Mouse (Mus musculus) cerebellum, postnatal 10 days (tissue): ENCODE measurements around the gene Ms4a12.
"Not testable (repeated sequence)": the region's sequence is repeated elsewhere in the genome, so short reads cannot be mapped to it uniquely, and the experiment has no call there.

ENCODE experiments used
- DNase-seq, 2 experiments: peaks; one replicate each; pipeline ENCODE4 v3.0.0; 2021; ENCODE audit warnings: mixed read lengths in 2 of 2

Ms4a12 gene

GRCm38 (mm10) chr19:11232348-11232747 lies at the start of gene Ms4a12:
Gene Ms4a12, minus strand, starts transcription at chr19:11232448.
- DNase-seq = no peak

GRCm38 (mm10) chr19:11280223-11280622 lies 48.0 kb upstream of the Ms4a12 start:
- no peak for DNase-seq

GRCm38 (mm10) chr19:11276431-11276830 lies 44.2 kb upstream of the Ms4a12 start:
- DNase-seq = no peak

- DNase-seq = no peak
These were observed 34.7 kb upstream of the Ms4a12 start for GRCm38 (mm10) chr19:11266956-11267355.

GRCm38 (mm10) chr19:11266052-11266845 lies 34.0 kb upstream of the Ms4a12 start, which contains the start of gene Ms4a1:
Gene Ms4a1, minus strand, starts transcription at chr19:11266241.
- DNase-seq = no peak

GRCm38 (mm10) chr19:11264602-11265185 lies 32.4 kb upstream of the Ms4a12 start:
- DNase-seq = no peak

DNA sequence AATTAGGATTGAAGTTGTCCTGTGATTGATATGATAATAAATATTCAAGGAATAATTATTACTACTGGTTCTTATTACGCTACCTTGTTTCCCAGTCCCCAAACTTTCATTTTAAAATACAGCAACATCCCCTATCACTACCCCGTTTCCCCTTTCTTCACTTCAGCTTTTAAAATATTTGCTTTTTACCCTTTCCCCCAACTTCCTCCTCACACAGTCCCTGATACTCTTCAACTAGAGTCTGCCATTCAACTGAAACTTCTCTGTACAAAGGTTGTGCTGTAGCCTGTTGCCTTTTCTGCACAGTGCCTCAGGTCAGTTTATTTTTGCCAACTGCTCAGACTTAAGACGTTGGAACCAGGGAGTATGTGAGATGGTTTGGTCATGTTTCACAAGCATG lies 31.3 kb upstream of the Ms4a12 start:
- no peak for DNase-seq

DNA sequence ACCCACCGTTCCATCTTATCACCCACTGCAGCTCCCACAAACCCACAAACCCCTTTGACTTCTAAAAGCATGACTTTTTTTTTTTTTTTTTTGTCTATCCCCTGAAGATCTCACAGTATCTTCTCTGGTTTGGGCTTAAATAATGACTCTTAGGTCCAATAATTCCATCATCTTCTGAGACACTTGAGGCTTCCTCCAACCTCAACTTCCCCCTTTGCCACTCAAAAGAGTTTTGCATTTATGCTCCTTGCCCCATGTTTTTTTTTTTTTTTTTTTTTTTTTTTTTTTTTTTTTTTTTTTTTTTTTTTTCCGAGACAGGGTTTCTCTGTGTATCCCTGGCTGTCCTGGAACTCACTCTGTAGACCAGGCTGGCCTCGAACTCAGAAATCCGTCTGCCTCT lies 30.7 kb upstream of the Ms4a12 start:
- DNase-seq = not testable (repeated sequence)

- DNase-seq = no peak
These were observed 29.3 kb upstream of the Ms4a12 start for GRCm38 (mm10) chr19:11261522-11261921.

DNA sequence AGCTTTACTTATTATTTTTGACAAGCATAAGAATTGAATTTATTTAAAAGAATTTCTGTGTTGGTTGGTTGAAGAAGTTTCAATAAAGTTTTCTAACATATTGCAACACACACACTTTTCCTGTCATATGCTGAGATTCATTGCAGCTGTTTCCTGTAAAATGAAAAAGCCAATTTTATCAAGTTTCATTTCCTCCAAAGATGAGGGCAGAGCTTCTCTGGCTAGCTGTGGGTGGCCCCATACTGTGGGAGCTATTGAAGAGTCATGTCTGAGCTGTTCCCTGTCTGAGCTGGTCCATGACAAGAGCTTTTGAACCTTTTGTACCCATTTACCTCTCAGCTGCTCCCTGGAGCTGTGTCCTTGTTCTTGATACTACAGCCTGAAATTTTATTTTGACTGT lies 12.0 kb upstream of the Ms4a12 start:
- DNase-seq = no peak

- DNase-seq = no peak
These were observed 10.3 kb upstream of the Ms4a12 start for GRCm38 (mm10) chr19:11242560-11242959.

- no peak for DNase-seq
These were observed 3.6 kb upstream of the Ms4a12 start for GRCm38 (mm10) chr19:11235820-11236219.

GRCm38 (mm10) chr19:11234921-11235735 lies 2.9 kb upstream of the Ms4a12 start:
- no peak for DNase-seq

- no peak for DNase-seq
These were observed 2.0 kb upstream of the Ms4a12 start for GRCm38 (mm10) chr19:11234244-11234643.

GRCm38 (mm10) chr19:11196546-11196945 lies 35.7 kb downstream of the Ms4a12 start, which contains the start of gene Ms4a13:
Gene Ms4a13, minus strand, starts transcription at chr19:11196737.
- DNase-seq = no peak

DNA sequence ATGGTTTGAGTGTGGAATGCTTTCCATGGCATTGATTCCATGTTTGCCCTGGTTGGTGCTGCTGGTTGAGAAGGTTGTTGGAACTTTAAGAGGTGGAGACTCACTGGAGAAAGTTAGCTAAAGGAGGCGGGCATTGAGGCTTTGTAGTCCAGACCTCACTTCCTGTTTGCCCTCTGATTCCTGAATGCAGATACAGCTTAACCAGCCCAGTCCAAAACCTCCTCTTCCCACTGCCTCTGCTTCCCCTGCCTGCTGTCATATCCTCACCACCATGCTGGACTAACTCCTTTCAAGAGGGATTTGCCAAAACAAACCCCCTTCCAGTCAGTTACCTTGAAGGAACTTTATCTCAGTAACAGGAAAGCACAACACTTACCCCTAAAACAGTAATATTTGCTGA lies 39.7 kb downstream of the Ms4a12 start:
- no peak for DNase-seq

DNA sequence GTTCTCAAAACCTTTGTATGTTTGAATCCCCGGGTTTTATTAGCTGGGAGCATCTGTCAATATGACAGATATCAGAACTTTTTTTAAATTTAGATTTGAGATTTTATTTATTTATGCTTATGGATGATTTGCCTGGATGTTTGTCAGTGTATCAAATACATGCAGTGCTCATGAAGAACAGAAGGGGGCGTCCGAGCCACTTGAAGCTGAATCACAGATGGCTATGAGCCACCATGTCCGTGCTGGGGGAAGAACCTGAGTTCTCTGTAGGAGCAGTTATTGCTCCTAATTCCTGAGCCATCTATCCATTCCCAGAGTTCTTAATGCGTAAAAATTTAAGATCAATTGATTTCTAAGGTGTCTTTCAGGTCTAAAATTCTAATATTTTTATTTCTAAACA lies 48.1 kb downstream of the Ms4a12 start:
- DNase-seq = peak; percentile 10 to 14

- DNase-seq = no peak
These were observed 54.8 kb downstream of the Ms4a12 start for GRCm38 (mm10) chr19:11177464-11177863.

DNA sequence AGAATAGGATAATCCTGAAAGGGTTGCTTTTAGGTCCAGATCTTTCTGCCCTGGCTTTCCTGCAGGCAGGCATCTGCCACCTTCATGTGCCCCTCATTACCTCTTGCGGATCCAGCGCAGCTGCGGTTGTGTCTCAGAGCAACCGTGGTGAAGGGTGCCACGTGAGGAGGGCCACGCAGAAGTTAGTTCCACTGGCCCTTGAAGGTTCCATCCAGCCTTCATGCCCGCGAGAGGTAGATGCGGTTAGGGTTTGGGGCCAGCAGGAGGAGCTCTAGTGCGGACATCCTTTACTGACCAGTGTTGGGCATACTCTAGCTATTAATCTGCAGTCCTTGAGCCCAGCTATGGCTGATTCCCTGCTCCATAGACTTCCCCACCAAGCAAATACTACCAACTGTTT lies 67.1 kb downstream of the Ms4a12 start, which contains the start of gene 1700025F22Rik:
Gene 1700025F22Rik (minus strand): TSS at position 149 of the 400 bp plus-strand sequence.
- DNase-seq = peak in 1 of 2 experiments; percentile 2
